Mouse (Mus musculus) kidney, postnatal 25 days (tissue): Measurements from ENCODE around the gene Tas2r138.
"Not testable (repeated sequence)": the region's sequence is repeated elsewhere in the genome, so short reads cannot be mapped to it uniquely, and the experiment has no call there.

ENCODE experiments used
- DNase-seq, 2 experiments: peaks; one replicate each; pipeline ENCODE4 v3.0.0; 2021; ENCODE audit warnings: mixed read lengths in 2 of 2

Gene Tas2r138

GRCm38 (mm10) chr6:40613260-40613852, at the start of gene Tas2r138:
TSS of gene Tas2r138 (minus strand) at chr6:40613310.
- no peak for DNase-seq

DNA sequence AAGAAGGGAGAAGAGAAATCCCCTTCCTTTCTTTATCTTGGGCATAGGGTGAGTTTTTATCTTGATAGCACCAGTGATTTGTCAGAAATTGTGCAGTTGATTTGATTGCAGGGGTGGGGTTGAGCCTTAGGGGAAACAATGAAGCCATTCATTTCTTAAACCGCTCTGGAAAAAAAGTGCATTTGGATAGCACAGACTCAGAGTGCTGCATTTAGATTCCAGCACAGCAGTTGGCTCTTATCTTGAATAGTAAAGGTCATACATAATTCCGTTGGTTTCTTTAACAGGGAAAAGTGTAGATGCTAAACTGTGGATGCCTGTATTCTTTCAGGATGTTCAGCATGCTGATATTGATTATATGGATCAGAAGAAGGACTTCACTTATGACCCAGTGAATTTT, 47.8 kb upstream of the Tas2r138 start:
- DNase-seq = no peak

GRCm38 (mm10) chr6:40650953-40651352, 37.8 kb upstream of the Tas2r138 start:
- no peak for DNase-seq

- no peak for DNase-seq
Measured at GRCm38 (mm10) chr6:40645701-40646100, 32.6 kb upstream of the Tas2r138 start.

DNA sequence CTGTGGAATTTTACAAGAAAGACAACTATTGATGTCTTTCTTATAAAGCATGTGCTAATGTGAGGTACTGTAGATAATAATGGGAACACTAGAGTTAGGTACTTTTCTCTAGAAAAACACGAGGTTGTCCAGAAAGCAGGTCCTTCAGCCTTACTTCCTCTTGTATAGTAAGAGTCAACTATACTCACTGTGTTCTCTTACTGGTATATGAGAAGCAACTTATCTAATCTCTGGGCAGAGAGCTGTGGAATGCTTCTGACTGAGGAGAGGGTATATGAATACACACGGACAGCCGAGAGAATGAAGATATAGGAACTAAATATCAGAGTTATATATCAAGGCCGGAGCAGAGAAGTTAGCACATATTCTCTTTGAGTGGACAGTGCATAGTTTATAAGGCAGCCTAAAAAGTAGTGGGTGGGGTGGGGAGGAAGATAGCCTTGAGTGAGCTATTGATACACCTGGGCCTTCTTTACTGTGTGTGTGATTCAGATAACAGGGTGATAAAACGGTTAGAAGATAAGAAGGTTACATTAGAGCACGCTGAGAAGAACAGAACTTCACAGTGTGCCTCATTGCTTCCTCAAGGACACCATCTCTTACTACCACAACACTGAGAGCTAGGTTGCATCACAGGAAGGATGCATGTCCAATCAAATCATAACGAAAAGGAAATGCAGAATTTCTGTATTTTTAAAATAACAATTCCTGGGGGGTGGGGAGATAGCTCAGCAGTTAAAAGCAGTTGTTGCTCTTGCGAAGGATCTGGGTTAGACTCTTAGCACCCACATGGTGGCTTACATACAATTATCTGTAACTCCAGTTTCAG, 27.8 kb upstream of the Tas2r138 start:
- DNase-seq = no peak

- no peak for DNase-seq
Measured at GRCm38 (mm10) chr6:40637755-40638154, 24.6 kb upstream of the Tas2r138 start.

DNA sequence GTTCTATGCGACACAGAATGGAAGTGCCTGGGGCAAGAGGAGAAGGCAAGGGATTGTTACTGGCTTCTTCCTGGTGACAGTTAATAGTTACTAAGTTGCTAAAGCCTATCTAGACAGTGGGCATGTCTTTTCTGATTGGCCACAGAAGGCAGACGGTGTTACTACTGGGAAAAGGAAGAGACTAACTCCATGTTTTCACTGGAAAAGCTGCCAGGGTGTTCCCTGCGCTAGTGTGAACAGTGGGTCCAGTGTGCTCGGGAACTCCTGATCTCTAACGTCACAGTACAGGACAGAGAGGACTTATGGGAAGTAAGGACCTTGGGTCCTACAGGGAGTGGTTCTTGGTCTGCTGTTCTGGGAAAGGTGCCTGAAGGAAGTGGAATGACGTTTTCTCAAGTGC, 22.4 kb upstream of the Tas2r138 start:
- peak; percentile 20 to 67 for DNase-seq

DNA sequence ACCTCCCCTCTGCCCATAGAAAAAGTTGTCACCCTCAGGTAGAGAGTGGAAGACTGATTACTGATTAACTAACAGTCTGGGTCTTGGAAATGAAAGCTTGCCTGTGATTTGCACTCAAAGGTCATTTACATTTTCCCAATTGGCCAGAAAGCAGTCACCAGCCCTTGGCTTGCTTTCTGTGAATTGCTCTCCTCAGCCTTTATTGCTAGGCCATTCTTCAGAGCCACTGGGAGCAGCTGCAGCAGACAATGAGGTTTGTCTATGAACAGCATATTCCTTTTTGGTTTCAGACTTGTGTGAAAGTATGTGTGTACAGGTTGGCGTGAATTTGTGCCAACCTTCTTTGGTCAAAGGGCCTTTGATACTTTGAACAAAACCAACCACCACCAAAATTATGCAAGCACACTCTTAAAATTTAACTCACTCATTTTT, 21.5 kb upstream of the Tas2r138 start:
- peak; percentile 41 to 68 for DNase-seq

DNA sequence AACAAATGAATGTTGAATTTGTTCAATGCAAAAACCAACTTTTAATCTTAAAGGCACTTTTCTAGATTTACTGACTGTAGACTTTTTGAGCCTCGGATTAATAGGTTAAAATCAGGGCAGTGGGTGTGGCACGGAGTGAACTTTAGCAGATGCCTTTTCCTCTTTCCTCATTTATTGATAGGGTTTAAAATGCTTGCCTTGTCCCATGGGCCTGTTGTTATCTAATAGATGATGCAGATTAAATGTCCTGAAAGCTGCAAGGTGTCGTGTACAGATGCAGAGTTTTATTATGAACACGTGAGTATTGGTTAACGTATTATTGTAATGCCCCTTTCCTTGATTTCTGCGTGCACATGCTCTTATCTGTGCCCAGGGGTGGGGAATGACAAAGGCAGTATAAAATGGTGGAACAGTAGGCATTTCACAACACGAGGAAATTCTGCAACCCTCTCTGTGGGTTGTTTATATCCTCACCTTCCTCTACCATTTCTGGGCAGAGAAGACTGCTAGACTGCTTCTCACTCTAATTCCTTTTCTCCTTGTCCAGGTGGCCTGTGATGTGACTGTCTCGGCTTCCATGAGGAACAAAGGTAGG, 15.4 kb upstream of the Tas2r138 start, which contains the start of gene Mgam:
Mgam (plus strand) TSS at position 426 of the 595 bp plus-strand sequence.
- DNase-seq = no peak

GRCm38 (mm10) chr6:40626111-40626510, 13.0 kb upstream of the Tas2r138 start:
- no peak for DNase-seq

DNA sequence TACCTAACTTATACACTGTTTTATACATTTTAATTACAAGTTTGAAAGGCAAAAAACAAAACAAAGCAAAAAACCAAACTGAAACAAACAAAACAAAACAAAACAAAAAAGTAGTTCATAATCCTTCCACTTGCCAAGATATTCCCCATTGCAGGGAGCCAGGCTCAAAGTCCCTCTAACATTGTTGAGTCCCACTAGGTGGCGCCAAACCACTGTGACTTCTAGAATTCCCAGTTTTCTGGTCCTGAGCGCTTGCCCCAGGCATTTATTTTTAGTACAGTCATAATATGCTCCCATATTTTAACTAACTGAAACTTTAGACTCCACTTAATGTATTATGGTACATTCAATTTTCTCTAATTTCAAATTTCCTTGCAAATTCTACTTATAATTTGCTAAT, 4.9 kb upstream of the Tas2r138 start:
- DNase-seq = peak; percentile 70 to 85

DNA sequence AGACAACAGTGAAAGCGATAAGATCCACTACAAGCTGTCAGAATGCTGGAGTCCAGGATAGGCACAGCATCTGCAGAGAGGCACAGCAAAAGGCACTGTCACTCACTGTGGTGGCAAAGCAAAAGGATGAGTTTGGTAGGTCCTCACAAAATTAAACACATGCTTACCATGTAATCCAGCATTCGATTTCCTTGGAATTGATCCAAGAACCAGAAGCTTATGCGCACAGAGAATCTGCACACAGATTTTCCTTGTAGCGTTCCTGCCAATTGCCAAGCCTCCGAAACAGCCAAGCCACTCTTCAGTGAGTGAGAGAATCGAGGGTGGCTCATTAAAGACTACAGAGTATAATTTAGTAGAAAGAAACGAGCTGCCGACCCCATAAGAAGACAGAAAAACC, 2.9 kb downstream of the Tas2r138 start:
- no peak for DNase-seq

- no peak for DNase-seq
Measured at GRCm38 (mm10) chr6:40607431-40607830, 5.7 kb downstream of the Tas2r138 start.

DNA sequence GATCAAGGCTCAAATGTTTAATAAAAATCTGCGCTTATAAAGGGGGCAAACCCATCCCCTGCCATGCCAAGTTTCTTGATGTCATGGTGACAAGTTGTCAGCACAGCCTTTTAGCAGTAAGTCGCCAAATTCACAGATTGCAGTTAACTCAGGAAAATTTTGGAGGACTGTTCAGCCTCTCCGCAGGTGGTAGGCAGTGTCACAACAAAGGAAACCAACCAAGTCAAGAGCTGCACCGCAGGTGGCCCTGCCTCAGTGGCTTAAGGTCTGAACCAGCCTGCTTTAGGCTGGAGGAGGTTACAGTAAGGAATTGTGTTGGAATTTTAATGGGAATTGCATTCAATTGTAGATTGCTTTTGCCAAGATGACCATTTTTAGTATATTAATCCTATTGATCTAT, 14.6 kb downstream of the Tas2r138 start:
- DNase-seq = not testable (repeated sequence)

DNA sequence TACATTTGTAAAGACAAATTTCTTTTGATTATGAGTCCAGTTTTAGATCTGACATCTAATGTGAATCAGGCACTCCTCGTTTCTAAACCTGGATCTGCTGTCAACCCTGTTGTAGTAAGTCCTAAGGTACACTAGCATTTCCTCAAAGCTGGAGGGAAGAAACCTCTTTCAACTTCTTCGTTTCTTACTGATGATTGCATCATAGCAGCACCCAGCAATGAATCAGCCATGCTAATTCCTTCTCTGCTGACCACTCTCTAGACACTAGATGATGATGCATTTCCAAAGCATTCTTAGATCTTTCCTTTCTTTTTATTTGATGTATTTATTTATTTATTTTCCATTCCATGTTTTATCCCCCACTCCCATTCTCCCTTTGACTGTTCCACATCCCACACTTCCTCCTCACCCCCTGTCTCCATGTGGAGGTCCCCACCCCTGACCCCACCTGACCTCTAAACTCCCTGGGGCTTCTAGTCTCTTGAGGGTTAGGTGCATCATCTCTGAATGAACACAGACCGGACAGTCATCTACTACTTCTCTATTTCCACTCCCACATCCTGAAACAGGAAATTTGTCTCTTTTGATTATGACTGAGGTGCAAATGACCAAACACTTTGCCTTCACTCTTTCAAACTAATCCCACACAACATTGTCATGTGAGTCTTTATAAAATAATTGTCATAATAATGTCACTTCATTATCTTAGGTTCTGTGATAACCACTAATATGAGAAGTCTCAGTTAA, 18.1 kb downstream of the Tas2r138 start:
- DNase-seq = no peak

DNA sequence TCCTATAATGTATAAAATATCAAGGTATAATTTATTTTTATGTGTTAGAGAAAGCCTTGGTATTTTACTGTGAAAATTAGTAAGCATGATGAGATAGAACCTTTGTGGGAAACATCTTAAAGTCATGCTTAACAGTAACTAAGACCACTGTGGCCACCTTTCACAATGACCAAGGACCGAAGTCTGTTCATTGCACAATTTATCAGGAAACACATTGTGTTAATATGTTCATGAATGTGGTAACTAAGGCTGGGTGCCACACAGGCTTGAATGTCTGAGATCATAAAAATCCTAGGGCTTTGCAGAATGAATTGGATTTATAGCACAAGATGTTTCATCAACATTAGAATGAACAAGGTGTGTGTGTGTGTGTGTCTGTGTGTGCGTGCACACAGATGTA, 24.8 kb downstream of the Tas2r138 start:
- DNase-seq = no peak

GRCm38 (mm10) chr6:40585645-40586044, 27.5 kb downstream of the Tas2r138 start, which contains the start of gene Clec5a:
TSS of gene Clec5a (minus strand) at chr6:40585821.
- DNase-seq = no peak

GRCm38 (mm10) chr6:40584336-40584735, 28.8 kb downstream of the Tas2r138 start:
- DNase-seq = no peak

GRCm38 (mm10) chr6:40576305-40576704, 36.8 kb downstream of the Tas2r138 start:
- no peak for DNase-seq

- no peak for DNase-seq
Measured at GRCm38 (mm10) chr6:40573618-40574017, 39.5 kb downstream of the Tas2r138 start.

DNA sequence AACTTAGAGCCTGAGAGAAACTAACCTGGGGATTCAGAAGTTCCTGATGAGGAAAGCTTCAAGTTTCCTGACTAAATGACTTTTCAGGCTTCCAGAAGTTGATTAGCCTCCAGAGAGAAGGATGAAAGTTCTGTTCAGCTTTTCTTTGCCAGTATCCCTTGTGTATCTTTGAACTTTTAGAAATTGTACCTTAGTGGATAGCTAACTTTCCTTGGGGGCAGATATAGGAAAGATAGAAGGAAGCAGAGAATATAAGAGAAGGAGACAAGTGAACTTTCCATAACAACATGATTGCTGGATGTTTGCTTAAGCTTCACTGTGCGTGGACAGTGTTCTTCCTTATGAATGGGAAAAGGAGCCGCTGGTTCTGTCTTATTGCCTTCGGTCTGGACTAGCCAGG, 43.9 kb downstream of the Tas2r138 start, which contains the start of gene Olfr460:
Olfr460 (plus strand) TSS at position 301 of the 400 bp plus-strand sequence.
- no peak for DNase-seq
